Mouse (Mus musculus): ENCODE measurements at regions not wholly inside any gene's neighbourhood (a gene's known extent, or its start where the extent isn't known, plus 50 kb on each side); places are given as distances from the start of the nearest gene placed in this dataset.
"Not testable (repeated sequence)": the region's sequence is repeated elsewhere in the genome, so short reads cannot be mapped to it uniquely, and the experiment has no call there.

DNA sequence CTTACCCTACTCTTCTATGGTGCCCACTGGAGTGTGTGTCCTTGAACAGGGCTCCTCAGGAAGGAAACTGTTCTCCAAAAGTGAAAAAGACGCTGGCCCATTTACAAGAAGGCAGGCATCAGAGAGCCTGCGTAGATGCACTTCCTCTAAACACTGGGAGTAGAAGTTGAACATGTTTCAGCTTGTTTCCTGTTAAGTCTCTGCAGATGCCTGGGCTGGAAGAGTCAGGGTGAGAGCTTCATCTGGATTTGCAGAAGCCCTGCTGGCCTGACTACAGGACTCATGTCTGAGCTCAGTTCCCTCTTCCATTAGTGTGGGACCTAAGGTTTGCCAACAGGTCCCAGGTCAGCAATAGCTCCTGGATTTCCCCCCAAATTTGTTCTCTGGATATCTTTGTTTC lies 54.7 kb upstream of the Nlrp1b start:
- DNase-seq (ENCODE audit: low read depth): no peak
- TF ChIP-seq CTCF (IDR thresholded peaks at IDR 0.05; ENCODE audit: borderline replicate concordance, extremely low read depth, insufficient read depth, insufficient read length): no peak
- TF ChIP-seq POLR2A (IDR thresholded peaks at IDR 0.05; ENCODE audit: borderline replicate concordance, extremely low read depth, insufficient read depth, insufficient read length, poor library complexity, severe bottlenecking): no peak

DNA sequence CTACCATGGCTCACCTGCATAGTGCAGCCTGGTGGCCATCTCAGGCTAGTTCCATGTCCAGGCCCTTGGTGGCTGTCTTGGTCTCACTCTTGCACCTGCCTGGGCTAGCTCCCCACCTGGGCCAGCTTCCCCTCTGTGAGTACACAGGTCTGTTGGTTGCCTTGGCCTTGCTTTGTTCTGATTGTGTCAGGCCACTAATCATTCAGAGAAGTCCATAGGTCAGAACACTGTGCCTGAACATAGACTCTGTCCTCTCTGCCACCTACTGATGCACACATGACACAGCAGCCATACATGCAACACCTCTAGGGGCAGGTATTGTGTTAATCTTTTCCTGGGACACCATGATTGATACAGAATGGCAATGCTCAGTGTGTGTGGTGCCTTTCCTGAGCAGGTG lies 57.7 kb upstream of the Nlrp1b start:
- not testable (repeated sequence) for DNase-seq (ENCODE audit: low read depth)

GRCm38 (mm10) chr11:71289490-71289889 lies 59.0 kb upstream of the Nlrp1b start:
- no peak for TF ChIP-seq CTCF (IDR thresholded peaks at IDR 0.05; ENCODE audit: borderline replicate concordance, extremely low read depth, insufficient read depth, insufficient read length)
- no peak for TF ChIP-seq POLR2A (IDR thresholded peaks at IDR 0.05; ENCODE audit: borderline replicate concordance, extremely low read depth, insufficient read depth, insufficient read length, poor library complexity, severe bottlenecking)
- no peak for DNase-seq (ENCODE audit: low read depth)

DNA sequence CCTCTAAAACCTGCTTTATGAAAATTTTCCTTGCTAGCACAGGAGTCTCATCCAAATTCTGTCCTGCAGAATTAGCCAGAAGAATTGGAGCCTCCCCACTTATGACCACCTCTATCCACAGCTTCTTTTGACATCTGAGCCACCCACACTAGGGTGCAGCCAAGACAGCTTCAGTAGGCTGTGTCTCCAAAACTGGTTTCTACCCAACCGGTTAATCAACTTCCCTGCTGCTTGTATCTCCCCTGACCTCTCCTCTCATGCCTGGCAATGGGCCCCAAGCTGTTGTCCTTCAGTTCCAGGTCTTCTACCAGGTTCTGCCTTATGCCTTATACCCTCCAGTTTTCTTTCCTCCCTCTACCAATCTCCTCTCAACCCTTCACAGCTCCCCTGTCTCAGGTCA lies 68.9 kb upstream of the Nlrp1b start:
- TF ChIP-seq CTCF (IDR thresholded peaks at IDR 0.05; ENCODE audit: borderline replicate concordance, extremely low read depth, insufficient read depth, insufficient read length): no peak
- TF ChIP-seq POLR2A (IDR thresholded peaks at IDR 0.05; ENCODE audit: borderline replicate concordance, extremely low read depth, insufficient read depth, insufficient read length, poor library complexity, severe bottlenecking): no peak
- no peak for DNase-seq (ENCODE audit: low read depth)

DNA sequence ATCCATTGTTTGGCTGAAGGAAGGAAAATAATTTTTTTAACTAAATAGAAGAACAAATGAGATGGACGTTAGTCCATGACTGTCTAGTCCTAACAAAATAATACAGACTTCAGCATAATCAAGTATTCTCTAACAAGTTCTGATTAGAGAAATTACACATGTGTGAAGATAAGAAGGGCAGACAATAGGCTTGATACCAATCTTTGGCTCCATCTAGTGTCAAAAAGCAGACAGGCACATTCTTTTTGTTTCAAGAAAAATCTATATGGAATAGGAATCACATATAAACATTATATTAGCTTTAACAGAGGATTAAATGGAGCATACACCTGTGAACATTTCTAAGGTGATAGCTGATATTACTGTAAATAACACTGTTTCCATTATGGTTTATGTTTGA lies 92.9 kb upstream of the Nlrp1b start:
- peak; percentile 68 for DNase-seq (ENCODE audit: low read depth)
- TF ChIP-seq POLR2A (IDR thresholded peaks at IDR 0.05; ENCODE audit: borderline replicate concordance, extremely low read depth, insufficient read depth, insufficient read length, poor library complexity, severe bottlenecking) (no peak), CTCF (IDR thresholded peaks at IDR 0.05; ENCODE audit: borderline replicate concordance, extremely low read depth, insufficient read depth, insufficient read length) (no peak)

DNA sequence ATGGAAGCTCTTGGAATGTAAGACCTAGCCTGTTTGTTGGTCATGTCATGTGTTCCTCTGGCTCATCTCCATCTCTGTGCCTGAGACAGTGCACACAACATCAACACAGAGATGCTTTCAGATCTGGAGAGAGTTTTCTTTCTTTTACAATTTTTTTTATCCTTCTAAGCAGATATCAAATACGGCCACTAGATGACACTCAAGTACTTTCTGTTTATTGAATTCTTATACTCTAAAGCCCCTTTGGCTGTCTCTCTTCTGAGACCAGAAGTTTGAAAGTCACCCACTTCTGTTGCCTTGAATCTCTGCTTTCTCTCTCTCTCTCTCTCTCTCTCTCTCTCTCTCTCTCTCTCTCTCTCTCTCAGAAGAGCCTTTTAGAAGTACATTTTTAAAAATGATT lies 106.9 kb upstream of the Nlrp1b start:
- DNase-seq (ENCODE audit: low read depth): peak; percentile 73
- TF ChIP-seq CTCF (IDR thresholded peaks at IDR 0.05; ENCODE audit: borderline replicate concordance, extremely low read depth, insufficient read depth, insufficient read length) (no peak), POLR2A (IDR thresholded peaks at IDR 0.05; ENCODE audit: borderline replicate concordance, extremely low read depth, insufficient read depth, insufficient read length, poor library complexity, severe bottlenecking) (no peak)

- DNase-seq (ENCODE audit: low read depth): peak; percentile 80
- peak; percentile 21; the same call in 1 of the 2 replicates for TF ChIP-seq CTCF (IDR thresholded peaks at IDR 0.05; ENCODE audit: borderline replicate concordance, extremely low read depth, insufficient read depth, insufficient read length)
- no peak for TF ChIP-seq POLR2A (IDR thresholded peaks at IDR 0.05; ENCODE audit: borderline replicate concordance, extremely low read depth, insufficient read depth, insufficient read length, poor library complexity, severe bottlenecking)
Observed at GRCm38 (mm10) chr11:71346024-71346423, 115.5 kb upstream of the Nlrp1b start.

GRCm38 (mm10) chr11:71357089-71357488 lies 126.6 kb upstream of the Nlrp1b start:
- peak; percentile 37 for DNase-seq (ENCODE audit: low read depth)
- TF ChIP-seq CTCF (IDR thresholded peaks at IDR 0.05; ENCODE audit: borderline replicate concordance, extremely low read depth, insufficient read depth, insufficient read length) (peak; percentile 16; the same call in 1 of the 2 replicates), POLR2A (IDR thresholded peaks at IDR 0.05; ENCODE audit: borderline replicate concordance, extremely low read depth, insufficient read depth, insufficient read length, poor library complexity, severe bottlenecking) (no peak)

- no peak for TF ChIP-seq POLR2A (IDR thresholded peaks at IDR 0.05; ENCODE audit: borderline replicate concordance, extremely low read depth, insufficient read depth, insufficient read length, poor library complexity, severe bottlenecking)
- TF ChIP-seq CTCF (IDR thresholded peaks at IDR 0.05; ENCODE audit: borderline replicate concordance, extremely low read depth, insufficient read depth, insufficient read length): no peak
- no peak for DNase-seq (ENCODE audit: low read depth)
Observed at GRCm38 (mm10) chr11:71360856-71361255, 130.3 kb upstream of the Nlrp1b start.

DNA sequence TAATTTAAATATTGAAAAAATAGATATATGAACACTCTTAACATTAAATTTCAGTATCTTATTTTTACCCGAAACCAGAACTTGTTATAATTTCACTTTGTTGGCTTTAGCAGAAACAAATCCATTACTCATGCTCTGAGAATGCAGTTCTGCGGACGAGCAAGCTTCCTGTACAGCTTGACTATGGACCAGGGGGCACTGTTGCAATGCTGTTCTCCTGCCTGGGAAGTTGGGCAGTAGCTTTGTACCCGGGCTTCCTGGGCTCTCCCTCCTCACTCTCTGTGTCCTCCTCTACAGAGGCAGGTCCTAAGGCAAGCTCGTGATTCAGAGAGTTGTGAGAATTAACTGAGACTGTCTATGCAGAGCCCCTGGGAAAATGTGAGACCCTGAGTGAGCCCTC lies 141.3 kb upstream of the Nlrp1b start:
- peak; percentile 42 for DNase-seq (ENCODE audit: low read depth)
- TF ChIP-seq CTCF (IDR thresholded peaks at IDR 0.05; ENCODE audit: borderline replicate concordance, extremely low read depth, insufficient read depth, insufficient read length) (peak; percentile 19; the same call in 1 of the 2 replicates), POLR2A (IDR thresholded peaks at IDR 0.05; ENCODE audit: borderline replicate concordance, extremely low read depth, insufficient read depth, insufficient read length, poor library complexity, severe bottlenecking) (no peak)

DNA sequence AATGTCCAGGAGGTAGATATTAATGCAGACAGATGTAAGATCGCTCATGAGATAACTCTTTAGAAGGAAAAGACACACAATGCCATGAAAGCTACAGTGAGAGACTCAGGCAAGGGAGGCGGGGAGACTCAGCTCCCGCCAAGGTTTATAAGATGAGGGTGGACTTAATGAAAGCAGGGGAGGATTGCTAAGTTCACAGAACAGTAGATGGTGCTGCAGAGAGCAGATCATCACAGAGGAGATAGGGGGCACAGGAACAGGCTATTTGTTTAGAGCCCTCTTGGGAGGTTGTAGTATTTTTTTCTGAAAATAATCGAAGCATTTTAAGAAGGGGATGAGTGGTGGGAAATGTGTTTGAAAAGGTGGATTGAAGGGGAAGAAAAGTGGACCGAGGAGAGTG lies 144.6 kb upstream of the Nlrp1b start:
- peak; percentile 40 for DNase-seq (ENCODE audit: low read depth)

GRCm38 (mm10) chr11:71388411-71388810 lies 157.9 kb upstream of the Nlrp1b start:
- TF ChIP-seq POLR2A (IDR thresholded peaks at IDR 0.05; ENCODE audit: borderline replicate concordance, extremely low read depth, insufficient read depth, insufficient read length, poor library complexity, severe bottlenecking): no peak
- no peak for TF ChIP-seq CTCF (IDR thresholded peaks at IDR 0.05; ENCODE audit: borderline replicate concordance, extremely low read depth, insufficient read depth, insufficient read length)
- no peak for DNase-seq (ENCODE audit: low read depth)

More for the DNA sequence above, 144.6 kb upstream of the Nlrp1b start:
- TF ChIP-seq CTCF (IDR thresholded peaks at IDR 0.05; ENCODE audit: borderline replicate concordance, extremely low read depth, insufficient read depth, insufficient read length): no peak
- no peak for TF ChIP-seq POLR2A (IDR thresholded peaks at IDR 0.05; ENCODE audit: borderline replicate concordance, extremely low read depth, insufficient read depth, insufficient read length, poor library complexity, severe bottlenecking)

- peak; percentile 85 for DNase-seq (ENCODE audit: low read depth)
- TF ChIP-seq CTCF (IDR thresholded peaks at IDR 0.05; ENCODE audit: borderline replicate concordance, extremely low read depth, insufficient read depth, insufficient read length) (no peak), POLR2A (IDR thresholded peaks at IDR 0.05; ENCODE audit: borderline replicate concordance, extremely low read depth, insufficient read depth, insufficient read length, poor library complexity, severe bottlenecking) (no peak)
Observed at GRCm38 (mm10) chr11:71389659-71390058, 159.1 kb upstream of the Nlrp1b start.

All from brain, embryonic 14.5 days (tissue).